Mouse (Mus musculus) lung, postnatal 0 days (tissue): ENCODE measurements around the gene Etv6. TPM values are rescaled to one million over a fixed set of nuclear protein-coding genes. Genes with fewer than 3 reads are reported as not detected.
A peak's percentile ranks its signal among the peaks of the same experiment; 100 is the strongest.

Experiments used
- ATAC-seq: fragments of 200-750 bp; cut with Nextera tagmentation; 2 replicates; pipeline ENCODE4 v1.8.0; 2017; ENCODE audit warnings: moderate library complexity
- DNase-seq: peaks from one replicate; pipeline ENCODE4 v3.0.0-alpha.2; 2016; ENCODE audit warnings: low spot score
- H3K27ac ChIP-seq: fragments of 300-500 bp; sonication (generic); 2 replicates; pipeline ENCODE4 v1.5.1; 2014; ENCODE audit warnings: antibody characterized with exemption, mild to moderate bottlenecking, low read length, mixed read lengths
- H3K27me3 ChIP-seq: fragments of 300-500 bp; sonication (generic); replicated peaks from 2 replicates; pipeline ENCODE4 v1.6.1; 2014; ENCODE audit warnings: low read length, mixed read lengths; ENCODE audit not compliant: insufficient read depth
- H3K36me3 ChIP-seq: fragments of 300-500 bp; sonication (generic); 2 replicates; pipeline ENCODE4 v1.6.1; 2014; ENCODE audit warnings: low read length, mixed read lengths; ENCODE audit not compliant: insufficient read depth
- H3K4me1 ChIP-seq: fragments of 300-500 bp; sonication (generic); 2 replicates; pipeline ENCODE4 v1.6.1; 2014; ENCODE audit warnings: antibody characterized with exemption, low read depth, low read length, mixed read lengths; ENCODE audit not compliant: insufficient read depth
- H3K4me2 ChIP-seq: fragments of 300-500 bp; sonication (generic); replicated peaks from 2 replicates; pipeline ENCODE4 v1.6.1; 2014; ENCODE audit warnings: low read depth, mild to moderate bottlenecking, low read length, moderate library complexity, mixed read lengths
- H3K4me3 ChIP-seq: fragments of 300-500 bp; sonication (generic); 2 replicates; pipeline ENCODE4 v1.5.1; 2014; ENCODE audit warnings: low read depth, low read length
- H3K9ac ChIP-seq: fragments of 300-500 bp; sonication (generic); replicated peaks from 2 replicates; pipeline ENCODE4 v1.6.1; 2014; ENCODE audit warnings: low read depth, mild to moderate bottlenecking
- H3K9me3 ChIP-seq: fragments of 300-500 bp; sonication (generic); 2 replicates; pipeline ENCODE4 v1.6.1; 2016; ENCODE audit warnings: low read length, mixed read lengths
- CTCF ChIP-seq: IDR thresholded peaks from 2 replicates; pipeline ENCODE4 v1.5.1; 2016; ENCODE audit warnings: antibody characterized with exemption, mild to moderate bottlenecking
- EP300 ChIP-seq: IDR thresholded peaks from 2 replicates; pipeline ENCODE4 v1.6.1; 2016; ENCODE audit warnings: antibody characterized with exemption, mild to moderate bottlenecking, control low read depth
- WGBS: fragments of 180-500 bp; shearing (Covaris S2); extraction: QIAGEN DNeasy Blood & Tissue Kit; methylation state at CpG from one replicate; pipeline ENCODE4 v1.1.7; 2014; 5-methylcytosine and 5-hydroxymethylcytosine counted together
- polyA plus RNA-seq: library from polyadenylated mRNA; unstranded; fragments of >200 nt; fragmentation: Nextera tagmentation; extraction: Ambion mirVana; gene quantifications from 2 replicates; pipeline ENCODE4 v1.2.1, GENCODE M21; 2015

The Etv6 gene
- polyA plus RNA-seq, 1 experiment from 2014 or later, result 5.5 TPM

- WGBS, result 57% methylated on average over 4 of the region's 4 CpGs
- no peak overlapping the region for H3K27ac ChIP-seq
- DNase-seq, result no peak
- no peak for ATAC-seq
- no peak for TF ChIP-seq EP300
- no peak for TF ChIP-seq CTCF
- H3K9ac ChIP-seq, result no peak overlapping the region
- no peaks in the 10 kb centered on the region for H3K36me3 ChIP-seq
- no peaks in the 10 kb centered on the region for H3K9me3 ChIP-seq
- H3K4me1 ChIP-seq, result no peaks in the 10 kb centered on the region; the same call in 1 of the 2 replicates
- H3K27me3 ChIP-seq, result no peaks in the 10 kb centered on the region
- H3K4me3 ChIP-seq, result no peak overlapping the region
- no peak overlapping the region for H3K4me2 ChIP-seq
Observed at GRCm38 (mm10) chr6:134058451-134058850, 23.0 kb downstream of the Etv6 start.

DNA sequence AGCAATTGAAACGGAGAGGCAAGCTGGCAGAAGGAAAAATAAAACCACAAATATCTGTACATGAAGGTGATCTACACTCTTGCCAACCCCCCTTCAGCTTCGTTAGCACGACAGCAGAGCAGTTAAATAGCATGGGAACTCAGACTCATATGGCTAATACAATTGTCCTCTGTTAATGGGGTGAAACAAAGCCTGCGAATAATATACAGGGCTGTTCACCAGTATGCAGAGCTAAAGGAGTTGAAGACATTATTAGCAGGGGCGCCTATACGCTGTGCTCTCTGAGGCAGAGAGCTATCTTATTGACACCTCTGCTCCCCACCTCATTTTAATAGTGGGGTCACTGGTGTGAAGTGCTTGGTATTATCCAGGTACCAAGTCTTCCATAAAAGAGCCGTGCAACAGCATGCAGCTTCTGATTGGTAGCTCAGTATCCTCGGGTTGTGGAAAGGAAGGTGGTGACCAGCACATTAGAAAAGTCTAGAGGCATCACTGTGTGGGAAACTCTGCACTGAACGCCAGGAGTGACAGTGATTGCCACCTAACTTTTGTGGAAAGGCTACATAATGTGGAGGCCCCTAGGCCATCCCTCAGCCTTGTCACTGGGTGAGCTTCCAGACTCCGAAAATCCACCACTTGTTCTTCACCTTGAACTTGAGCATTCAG is 23.5 kb downstream of the Etv6 start:
- TF ChIP-seq CTCF, result no peak
- TF ChIP-seq EP300, result no peak
- no peak overlapping the region for H3K9ac ChIP-seq
- 85% methylated on average over 10 of the region's 10 CpGs for WGBS
- ATAC-seq (no peak), DNase-seq (no peak)
- H3K4me1 ChIP-seq, result no peaks in the 10 kb centered on the region; the same call in 1 of the 2 replicates
- H3K4me2 ChIP-seq, result no peak overlapping the region
- H3K27ac ChIP-seq, result no peak overlapping the region
- no peaks in the 10 kb centered on the region for H3K27me3 ChIP-seq
- H3K36me3 ChIP-seq, result no peaks in the 10 kb centered on the region
- H3K9me3 ChIP-seq, result no peaks in the 10 kb centered on the region
- no peak overlapping the region for H3K4me3 ChIP-seq

DNA sequence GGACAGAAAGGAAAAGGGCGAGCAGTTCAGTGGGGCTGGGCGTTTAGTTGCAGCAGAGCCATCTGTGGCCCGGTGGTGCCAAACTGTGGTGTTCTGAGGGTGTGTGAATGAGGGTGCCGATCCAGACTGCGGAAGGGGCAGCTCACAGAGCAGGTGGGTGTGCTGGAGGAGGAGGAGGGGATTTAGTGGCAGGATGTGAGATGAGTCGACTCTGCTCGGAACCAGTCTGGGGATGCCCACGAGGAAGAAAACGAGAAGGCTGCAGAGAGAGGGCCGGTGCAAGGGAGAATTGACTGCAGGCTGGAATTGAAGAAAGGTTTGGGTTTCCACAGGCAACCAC is 24.0 kb downstream of the Etv6 start:
- Histone ChIP-seq H3K9me3 (no peaks in the 10 kb centered on the region), H3K27ac (no peak overlapping the region), H3K27me3 (no peaks in the 10 kb centered on the region), H3K36me3 (no peaks in the 10 kb centered on the region), H3K4me1 (no peaks in the 10 kb centered on the region; the same call in 1 of the 2 replicates), H3K4me3 (no peak overlapping the region), H3K4me2 (no peak overlapping the region), H3K9ac (no peak overlapping the region)
- TF ChIP-seq EP300 (no peak), CTCF (no peak)
- ATAC-seq (no peak), DNase-seq (no peak)
- 64% methylated on average over 10 of the region's 10 CpGs for WGBS

GRCm38 (mm10) chr6:134060036-134060435 is 24.5 kb downstream of the Etv6 start:
- H3K4me3 ChIP-seq, result no peak overlapping the region
- H3K9ac ChIP-seq, result no peak overlapping the region
- ATAC-seq (no peak), DNase-seq (no peak)
- TF ChIP-seq CTCF (no peak), EP300 (no peak)
- H3K36me3 ChIP-seq, result no peaks in the 10 kb centered on the region
- no peak overlapping the region for H3K4me2 ChIP-seq
- no peaks in the 10 kb centered on the region for H3K9me3 ChIP-seq
- no peaks in the 10 kb centered on the region; the same call in 1 of the 2 replicates for H3K4me1 ChIP-seq
- H3K27ac ChIP-seq, result no peak overlapping the region
- 74% methylated on average over 9 of the region's 9 CpGs for WGBS
- H3K27me3 ChIP-seq, result no peaks in the 10 kb centered on the region

DNA sequence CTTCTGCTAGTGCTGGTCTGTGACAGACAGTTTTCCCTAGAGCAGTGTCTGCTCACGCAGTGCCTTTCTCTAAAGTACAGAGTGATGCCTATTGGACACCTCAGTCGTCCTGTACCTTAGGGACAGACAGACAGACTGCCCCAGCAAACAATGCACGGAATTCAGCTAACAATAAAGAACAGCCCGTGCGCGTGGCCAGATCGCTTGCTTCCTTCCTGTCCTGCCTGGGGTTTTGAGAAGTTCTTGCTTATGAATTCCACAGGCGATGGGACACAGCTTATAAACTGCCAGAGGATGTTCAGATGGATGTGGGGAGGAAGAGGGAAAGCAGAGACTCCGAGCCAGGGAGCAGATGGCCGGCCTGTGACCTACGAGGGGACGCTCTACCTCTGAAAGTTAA is 25.3 kb downstream of the Etv6 start:
- no peak overlapping the region for H3K27ac ChIP-seq
- H3K27me3 ChIP-seq, result no peaks in the 10 kb centered on the region
- peak; percentile 63 for ATAC-seq
- DNase-seq, result no peak
- H3K36me3 ChIP-seq, result no peaks in the 10 kb centered on the region
- no peak overlapping the region for H3K9ac ChIP-seq
- H3K4me2 ChIP-seq, result no peak overlapping the region
- peak; percentile 40; the same call in 1 of the 2 replicates for TF ChIP-seq EP300
- no peak for TF ChIP-seq CTCF
- H3K4me1 ChIP-seq, result no peaks in the 10 kb centered on the region; the same call in 1 of the 2 replicates
- no peaks in the 10 kb centered on the region for H3K9me3 ChIP-seq
- WGBS, result 48% methylated on average over 12 of the region's 12 CpGs
- H3K4me3 ChIP-seq, result no peak overlapping the region

DNA sequence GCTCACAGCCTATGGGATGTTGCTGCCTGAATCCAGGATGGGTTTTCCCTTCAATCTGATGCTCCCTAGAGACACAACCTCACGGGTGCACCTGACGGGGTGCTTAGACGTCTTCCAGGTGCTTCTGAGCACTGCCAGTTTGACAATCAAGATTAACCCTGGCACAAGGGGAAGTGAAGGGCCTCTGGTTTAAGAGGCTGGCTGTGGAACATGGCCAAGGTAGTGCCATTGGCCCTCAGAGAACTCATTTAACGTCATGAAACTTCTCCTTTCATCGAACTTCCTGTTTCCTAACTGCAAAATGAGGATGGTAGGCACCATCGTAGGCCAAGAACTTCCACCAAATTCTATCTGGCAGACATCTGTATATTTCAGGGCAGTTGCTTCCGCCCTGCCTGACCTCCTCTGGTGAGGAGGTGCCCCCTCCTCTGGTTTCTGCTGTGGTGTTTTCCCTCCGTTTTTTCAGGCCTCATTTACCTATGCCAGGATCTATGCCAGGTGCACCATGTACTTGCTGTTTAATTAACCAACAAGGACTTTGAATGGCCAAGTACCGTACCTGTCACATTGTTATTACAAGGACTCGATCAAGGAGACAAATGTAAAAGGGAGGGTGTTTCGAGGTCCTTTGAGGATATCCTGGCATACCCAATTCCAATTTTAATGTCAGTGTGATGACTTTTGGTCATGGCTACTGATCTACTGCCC is 29.7 kb downstream of the Etv6 start:
- no peak overlapping the region for H3K27ac ChIP-seq
- no peaks in the 10 kb centered on the region for H3K27me3 ChIP-seq
- no peak overlapping the region for H3K9ac ChIP-seq
- TF ChIP-seq CTCF (no peak), EP300 (no peak)
- WGBS, result 61% methylated on average over 11 of the region's 11 CpGs
- no peaks in the 10 kb centered on the region for H3K36me3 ChIP-seq
- peaks cover 4% of the 10 kb centered on the region; the same call in 1 of the 2 replicates for H3K4me1 ChIP-seq
- no peak overlapping the region for H3K4me3 ChIP-seq
- ATAC-seq (peak; percentile 57), DNase-seq (peak; percentile 73)
- H3K9me3 ChIP-seq, result no peaks in the 10 kb centered on the region
- H3K4me2 ChIP-seq, result no peak overlapping the region
